Mouse (Mus musculus) midbrain, embryonic 10.5 days (tissue): ENCODE measurements at regions not wholly inside any gene's neighbourhood (a gene's known extent, or its start where the extent isn't known, plus 50 kb on each side); places are given as distances from the start of the nearest gene placed in this dataset.

Source experiments
- DNase-seq: peaks from one replicate; pipeline ENCODE4 v3.0.0-alpha.2; 2017; ENCODE audit warnings: low spot score
- H3K27ac ChIP-seq: fragments of 300-500 bp; sonication (generic); replicated peaks from 2 replicates; pipeline ENCODE4 v1.5.1; 2016; ENCODE audit warnings: mild to moderate bottlenecking
- H3K27me3 ChIP-seq: fragments of 300-500 bp; sonication (generic); 2 replicates; pipeline ENCODE4 v1.6.1; 2016; ENCODE audit warnings: low read depth, mild to moderate bottlenecking; ENCODE audit not compliant: poor library complexity, severe bottlenecking
- H3K36me3 ChIP-seq: fragments of 300-500 bp; sonication (generic); 2 replicates; pipeline ENCODE4 v1.6.1; 2016; ENCODE audit warnings: mild to moderate bottlenecking, moderate library complexity
- H3K4me1 ChIP-seq: fragments of 300-500 bp; sonication (generic); 2 replicates; pipeline ENCODE4 v1.6.1; 2016
- H3K4me3 ChIP-seq: fragments of 300-500 bp; sonication (generic); 2 replicates; pipeline ENCODE4 v1.5.1; 2016; ENCODE audit warnings: mild to moderate bottlenecking, moderate library complexity
- H3K9me3 ChIP-seq: fragments of 300-500 bp; sonication (generic); replicated peaks from 2 replicates; pipeline ENCODE4 v1.6.1; 2016; ENCODE audit warnings: mild to moderate bottlenecking
- WGBS: fragments of 180-500 bp; shearing (Covaris S2); methylation state at CpG from one replicate; pipeline ENCODE4 v1.1.7; 2016; 5-methylcytosine and 5-hydroxymethylcytosine counted together

GRCm38 (mm10) chr2:9683673-9684210 lies 197.3 kb upstream of the 4930412O13Rik start:
- H3K27me3 ChIP-seq = no peaks in the 10 kb centered on the region
- H3K36me3 ChIP-seq = no peaks in the 10 kb centered on the region
- H3K4me3 ChIP-seq = no peak overlapping the region
- 90% methylated on average over 2 of the region's 2 CpGs for WGBS
- H3K27ac ChIP-seq = no peak overlapping the region
- DNase-seq = no peak
- no peaks in the 10 kb centered on the region for H3K9me3 ChIP-seq
- no peaks in the 10 kb centered on the region for H3K4me1 ChIP-seq

GRCm38 (mm10) chr2:9688176-9688575 lies 192.9 kb upstream of the 4930412O13Rik start:
- Histone ChIP-seq H3K4me3 (no peak overlapping the region), H3K4me1 (no peaks in the 10 kb centered on the region), H3K27ac (no peak overlapping the region), H3K36me3 (no peaks in the 10 kb centered on the region), H3K27me3 (no peaks in the 10 kb centered on the region), H3K9me3 (no peaks in the 10 kb centered on the region)
- no peak for DNase-seq
- WGBS = 89% methylated on average over 7 of the region's 7 CpGs

GRCm38 (mm10) chr2:9689518-9689917 lies 191.5 kb upstream of the 4930412O13Rik start:
- no peaks in the 10 kb centered on the region for H3K36me3 ChIP-seq
- no peak for DNase-seq
- WGBS = 87% methylated on average over 5 of the region's 5 CpGs

GRCm38 (mm10) chr2:9691506-9691905 lies 189.5 kb upstream of the 4930412O13Rik start:
- Histone ChIP-seq H3K27me3 (no peaks in the 10 kb centered on the region), H3K9me3 (no peaks in the 10 kb centered on the region), H3K27ac (no peak overlapping the region), H3K4me3 (no peak overlapping the region), H3K36me3 (no peaks in the 10 kb centered on the region), H3K4me1 (no peaks in the 10 kb centered on the region)
- WGBS = 70% methylated on average over 5 of the region's 5 CpGs
- no peak for DNase-seq

More at GRCm38 (mm10) chr2:9689518-9689917, 191.5 kb upstream of the 4930412O13Rik start:
- Histone ChIP-seq H3K27me3 (no peaks in the 10 kb centered on the region), H3K9me3 (no peaks in the 10 kb centered on the region), H3K27ac (no peak overlapping the region), H3K4me1 (no peaks in the 10 kb centered on the region), H3K4me3 (no peak overlapping the region)

GRCm38 (mm10) chr2:9691906-9692305 lies 189.1 kb upstream of the 4930412O13Rik start:
- Histone ChIP-seq H3K4me1 (no peaks in the 10 kb centered on the region), H3K36me3 (no peaks in the 10 kb centered on the region), H3K9me3 (no peaks in the 10 kb centered on the region), H3K27ac (no peak overlapping the region), H3K27me3 (no peaks in the 10 kb centered on the region), H3K4me3 (no peak overlapping the region)
- DNase-seq = no peak
- WGBS = 87% methylated on average over 8 of the region's 8 CpGs

- DNase-seq = no peak
- Histone ChIP-seq H3K9me3 (no peaks in the 10 kb centered on the region), H3K4me1 (no peaks in the 10 kb centered on the region), H3K27ac (no peak overlapping the region), H3K36me3 (no peaks in the 10 kb centered on the region), H3K4me3 (no peak overlapping the region), H3K27me3 (no peaks in the 10 kb centered on the region)
- 81% methylated on average over 9 of the region's 9 CpGs for WGBS
Measured at GRCm38 (mm10) chr2:9693351-9693750, 187.7 kb upstream of the 4930412O13Rik start.

GRCm38 (mm10) chr2:9694178-9694577 lies 186.9 kb upstream of the 4930412O13Rik start:
- H3K27me3 ChIP-seq = no peaks in the 10 kb centered on the region
- no peak overlapping the region for H3K4me3 ChIP-seq
- WGBS = 94% methylated on average over 8 of the region's 8 CpGs
- no peaks in the 10 kb centered on the region for H3K4me1 ChIP-seq
- no peak for DNase-seq
- H3K27ac ChIP-seq = no peak overlapping the region
- no peaks in the 10 kb centered on the region for H3K9me3 ChIP-seq
- H3K36me3 ChIP-seq = no peaks in the 10 kb centered on the region

GRCm38 (mm10) chr2:9697591-9698345 lies 183.3 kb upstream of the 4930412O13Rik start:
- no peaks in the 10 kb centered on the region for H3K9me3 ChIP-seq
- 79% methylated on average over 6 of the region's 6 CpGs for WGBS

GRCm38 (mm10) chr2:9704266-9704665 lies 176.8 kb upstream of the 4930412O13Rik start:
- H3K27ac ChIP-seq = no peak overlapping the region
- H3K27me3 ChIP-seq = no peaks in the 10 kb centered on the region
- 86% methylated on average over 3 of the region's 3 CpGs for WGBS
- H3K36me3 ChIP-seq = no peaks in the 10 kb centered on the region
- no peaks in the 10 kb centered on the region for H3K9me3 ChIP-seq
- H3K4me3 ChIP-seq = no peak overlapping the region
- no peak for DNase-seq
- no peaks in the 10 kb centered on the region for H3K4me1 ChIP-seq

More at GRCm38 (mm10) chr2:9697591-9698345, 183.3 kb upstream of the 4930412O13Rik start:
- Histone ChIP-seq H3K4me1 (no peaks in the 10 kb centered on the region), H3K4me3 (no peak overlapping the region), H3K27ac (no peak overlapping the region), H3K27me3 (no peaks in the 10 kb centered on the region), H3K36me3 (no peaks in the 10 kb centered on the region)
- DNase-seq = no peak

GRCm38 (mm10) chr2:9709466-9709865 lies 171.6 kb upstream of the 4930412O13Rik start:
- no peak for DNase-seq
- Histone ChIP-seq H3K4me3 (no peak overlapping the region), H3K27me3 (no peaks in the 10 kb centered on the region), H3K36me3 (no peaks in the 10 kb centered on the region), H3K9me3 (no peaks in the 10 kb centered on the region), H3K27ac (no peak overlapping the region), H3K4me1 (no peaks in the 10 kb centered on the region)
- WGBS = 87% methylated on average over 7 of the region's 7 CpGs

GRCm38 (mm10) chr2:9717904-9718303 lies 163.1 kb upstream of the 4930412O13Rik start:
- Histone ChIP-seq H3K27ac (no peak overlapping the region), H3K4me1 (no peaks in the 10 kb centered on the region), H3K36me3 (no peaks in the 10 kb centered on the region), H3K9me3 (no peaks in the 10 kb centered on the region), H3K27me3 (no peaks in the 10 kb centered on the region), H3K4me3 (no peak overlapping the region)
- DNase-seq = no peak
- WGBS = 84% methylated on average over 1 of the region's 1 CpGs

GRCm38 (mm10) chr2:9733243-9733642 lies 147.8 kb upstream of the 4930412O13Rik start:
- no peaks in the 10 kb centered on the region for H3K9me3 ChIP-seq
- no peaks in the 10 kb centered on the region for H3K36me3 ChIP-seq
- DNase-seq = no peak
- no peaks in the 10 kb centered on the region for H3K27me3 ChIP-seq
- H3K27ac ChIP-seq = no peak overlapping the region
- H3K4me3 ChIP-seq = no peak overlapping the region
- H3K4me1 ChIP-seq = no peaks in the 10 kb centered on the region
- WGBS = 84% methylated on average over 7 of the region's 7 CpGs

GRCm38 (mm10) chr2:9744181-9744580 lies 136.9 kb upstream of the 4930412O13Rik start:
- no peak for DNase-seq

More at GRCm38 (mm10) chr2:9744181-9744580, 136.9 kb upstream of the 4930412O13Rik start:
- H3K4me1 ChIP-seq = no peaks in the 10 kb centered on the region
- no peaks in the 10 kb centered on the region for H3K9me3 ChIP-seq
- no peaks in the 10 kb centered on the region for H3K36me3 ChIP-seq
- WGBS = 92% methylated on average over 3 of the region's 3 CpGs
- H3K4me3 ChIP-seq = no peak overlapping the region
- no peaks in the 10 kb centered on the region for H3K27me3 ChIP-seq
- H3K27ac ChIP-seq = no peak overlapping the region
